Mouse (Mus musculus) megakaryocyte-erythroid progenitor cell, adult 5-6 weeks (primary cell): ENCODE measurements around the gene Zfhx3. TPM values are rescaled to one million over a fixed set of nuclear protein-coding genes. Genes with fewer than 3 reads are reported as not detected.

Source experiments
- ATAC-seq: replicated peaks from 2 replicates; pipeline ENCODE4 v1.8.0; 2016; ENCODE audit warnings: mild to moderate bottlenecking, inconsistent platforms; ENCODE audit not compliant: severe bottlenecking, poor library complexity, low FRiP score, low TSS enrichment
- total RNA-seq, 2 experiments: library from RNA; stranded (forward) in 1 of 2; stranded (reverse) in 1 of 2; fragments of 200-1000, 215-1000 nt in 1 of 2; fragments of >200 nt in 1 of 2; fragmentation: Nextera tagmentation in 1 of 2; gene quantifications; 2 replicates each; pipeline ENCODE4 v1.2.3; 2014 to 2017

Gene Zfhx3
- total RNA-seq, 2 experiments from 2014 or later = 0.28 to 2.9 TPM

- ATAC-seq = no peak
These were observed 362.9 kb downstream of the Zfhx3 start for GRCm38 (mm10) chr8:108305368-108305767.

- ATAC-seq = no peak
These were observed 367.2 kb downstream of the Zfhx3 start for GRCm38 (mm10) chr8:108309525-108310246.

GRCm38 (mm10) chr8:108315046-108315445, 372.6 kb downstream of the Zfhx3 start:
- no peak for ATAC-seq

- ATAC-seq = no peak
These were observed 375.2 kb downstream of the Zfhx3 start for GRCm38 (mm10) chr8:108317532-108318093.

GRCm38 (mm10) chr8:108327711-108328110, 385.3 kb downstream of the Zfhx3 start:
- no peak for ATAC-seq

GRCm38 (mm10) chr8:108348352-108348751, 405.9 kb downstream of the Zfhx3 start:
- ATAC-seq = no peak

- no peak for ATAC-seq
These were observed 406.3 kb downstream of the Zfhx3 start for GRCm38 (mm10) chr8:108348776-108349175.

- no peak for ATAC-seq
These were observed 412.8 kb downstream of the Zfhx3 start for GRCm38 (mm10) chr8:108355119-108355777.

- ATAC-seq = no peak
These were observed 419.0 kb downstream of the Zfhx3 start for GRCm38 (mm10) chr8:108361402-108361801.

GRCm38 (mm10) chr8:108362421-108362820, 420.0 kb downstream of the Zfhx3 start:
- ATAC-seq = no peak

- peak; percentile 55; the same call in 1 of the 2 replicates for ATAC-seq
These were observed 421.0 kb downstream of the Zfhx3 start for GRCm38 (mm10) chr8:108363435-108363834.

GRCm38 (mm10) chr8:108363856-108364255, 421.4 kb downstream of the Zfhx3 start:
- no peak for ATAC-seq

- no peak for ATAC-seq
These were observed 426.6 kb downstream of the Zfhx3 start for GRCm38 (mm10) chr8:108369081-108369480.

GRCm38 (mm10) chr8:108370731-108371130, 428.3 kb downstream of the Zfhx3 start:
- no peak for ATAC-seq

GRCm38 (mm10) chr8:108373046-108373445, 430.6 kb downstream of the Zfhx3 start:
- ATAC-seq = no peak

- ATAC-seq = no peak
These were observed 435.6 kb downstream of the Zfhx3 start for GRCm38 (mm10) chr8:108378036-108378435.

- ATAC-seq = no peak
These were observed 440.7 kb downstream of the Zfhx3 start for GRCm38 (mm10) chr8:108383121-108383520.

GRCm38 (mm10) chr8:108387160-108387912, 444.9 kb downstream of the Zfhx3 start:
- 0 out of 2 replicates have a peak, but pooled peaks have one; percentile 44 for ATAC-seq

- ATAC-seq = no peak
These were observed 445.4 kb downstream of the Zfhx3 start for GRCm38 (mm10) chr8:108387913-108388274.

GRCm38 (mm10) chr8:108392909-108393308, 450.5 kb downstream of the Zfhx3 start:
- peak; percentile 87 for ATAC-seq
